Mouse (Mus musculus): Measurements from ENCODE around the gene Olfr54.
"Not testable (repeated sequence)": the region's sequence is repeated elsewhere in the genome, so short reads cannot be mapped to it uniquely, and the experiment has no call there.

Olfr54 gene

DNA sequence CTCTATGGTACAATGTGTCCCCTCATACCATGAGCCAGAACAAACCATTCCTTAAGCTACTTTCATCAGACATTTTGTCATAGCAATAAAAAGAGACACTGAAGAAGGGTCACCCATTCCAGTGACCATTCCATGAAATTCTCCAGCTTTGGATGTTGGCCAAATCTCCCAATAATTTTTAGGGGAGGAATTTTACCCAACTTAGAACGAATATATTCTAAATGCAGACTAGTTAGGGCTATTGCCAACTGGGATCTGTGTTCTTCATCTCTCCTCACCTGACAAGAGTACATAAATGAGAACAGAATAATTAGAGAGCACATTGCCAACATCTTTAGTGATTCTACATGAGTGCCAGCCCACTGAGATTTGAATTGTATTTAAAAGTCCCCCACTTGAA is at the start of gene Olfr54:
TSS of gene Olfr54 (plus strand) at position 301 of the 400 bp plus-strand sequence.
- no peak for DNase-seq (ENCODE audit: extremely low spot score, low spot score)

DNA sequence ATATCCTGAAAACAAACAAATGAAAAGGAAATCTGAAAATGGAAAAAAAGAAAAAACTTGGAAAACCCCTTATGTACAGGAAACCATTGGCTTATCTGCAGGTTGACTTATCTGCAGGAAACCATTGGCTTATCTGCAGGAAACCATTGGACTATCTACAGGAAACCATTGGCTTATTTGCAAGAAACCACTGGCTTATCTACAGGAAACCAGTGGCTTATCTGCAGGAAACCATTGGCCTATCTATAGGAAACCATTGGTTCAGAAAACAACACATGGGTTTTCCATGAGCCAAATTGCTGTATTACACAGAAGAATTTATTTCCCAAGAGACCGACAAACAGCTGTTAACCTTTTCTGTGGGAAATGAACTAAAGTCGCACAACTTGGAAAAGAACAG is 49.1 kb upstream of the Olfr54 start:
- no peak for DNase-seq (ENCODE audit: extremely low spot score, low spot score)

GRCm38 (mm10) chr11:50966230-50966629 is 47.8 kb upstream of the Olfr54 start, which contains the start of gene Olfr1378:
TSS of gene Olfr1378 (plus strand) at chr11:50966530.
- DNase-seq (ENCODE audit: extremely low spot score, low spot score): no peak

DNA sequence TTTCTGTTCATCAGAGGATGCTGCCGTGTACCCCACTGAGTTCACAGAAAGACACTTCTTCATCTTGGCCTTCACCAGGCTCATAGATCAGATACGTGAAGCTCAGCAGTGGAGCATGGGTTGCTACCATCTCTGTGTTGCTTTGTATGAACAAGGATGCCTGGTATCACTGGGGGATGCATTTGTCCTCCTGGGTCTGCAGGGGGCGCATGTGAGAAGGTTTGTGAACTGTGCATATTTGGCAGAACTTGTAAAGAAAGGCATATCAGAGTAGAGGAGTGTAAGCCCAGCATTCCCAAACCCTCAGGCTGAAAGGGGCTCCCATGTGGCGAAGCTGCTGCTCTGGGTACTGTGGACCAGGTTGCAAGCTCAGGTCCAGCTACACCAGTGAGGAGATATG is 36.8 kb upstream of the Olfr54 start:
- DNase-seq (ENCODE audit: extremely low spot score, low spot score): no peak

DNA sequence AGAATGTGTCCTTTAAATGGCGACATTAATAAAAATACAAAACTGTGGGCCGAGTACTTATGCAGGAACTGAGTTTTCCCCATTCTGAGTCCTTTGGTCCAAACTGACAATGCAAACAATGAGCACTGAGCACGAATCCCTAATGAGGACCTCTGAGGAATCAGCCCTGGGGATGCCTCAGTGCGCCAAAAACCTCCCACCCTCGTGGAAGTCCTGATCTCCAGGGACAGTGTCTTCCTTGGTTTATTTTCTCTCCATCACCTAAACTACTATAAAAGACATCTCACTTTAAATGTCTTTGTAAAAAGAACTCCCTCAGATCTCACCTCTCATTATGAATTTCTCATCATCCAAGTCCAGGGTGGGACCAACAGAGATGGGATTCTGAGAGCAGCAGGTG is 32.4 kb upstream of the Olfr54 start, which contains the start of gene Olfr1377:
TSS of gene Olfr1377 (plus strand) at position 301 of the 400 bp plus-strand sequence.
- no peak for DNase-seq (ENCODE audit: extremely low spot score, low spot score)

GRCm38 (mm10) chr11:51003296-51003695 is 10.7 kb upstream of the Olfr54 start, which contains the start of gene Olfr51:
TSS of gene Olfr51 (plus strand) at chr11:51003596.
- no peak for DNase-seq (ENCODE audit: extremely low spot score, low spot score)

DNA sequence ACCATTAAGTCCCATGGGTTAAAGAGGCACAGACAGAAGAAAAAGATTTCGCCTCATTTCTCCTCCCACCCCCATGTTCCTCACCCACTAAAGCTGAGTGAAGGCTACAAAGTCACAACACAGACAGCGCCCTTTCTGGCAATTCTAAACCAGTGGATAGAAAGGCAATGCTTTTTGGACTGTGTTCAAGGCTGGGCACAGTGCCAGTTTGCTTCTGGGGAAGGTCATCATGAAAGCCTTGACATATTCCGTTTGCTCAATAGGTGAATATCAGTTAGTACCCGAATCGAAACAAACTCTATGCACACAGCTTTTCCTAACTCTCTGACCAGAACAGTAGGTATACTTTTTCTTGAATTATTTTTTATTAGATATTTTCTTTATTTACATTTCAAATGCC is 2.2 kb upstream of the Olfr54 start:
- no peak for DNase-seq (ENCODE audit: extremely low spot score, low spot score)

GRCm38 (mm10) chr11:51016341-51016740 is 2.3 kb downstream of the Olfr54 start:
- DNase-seq (ENCODE audit: extremely low spot score, low spot score): no peak

DNA sequence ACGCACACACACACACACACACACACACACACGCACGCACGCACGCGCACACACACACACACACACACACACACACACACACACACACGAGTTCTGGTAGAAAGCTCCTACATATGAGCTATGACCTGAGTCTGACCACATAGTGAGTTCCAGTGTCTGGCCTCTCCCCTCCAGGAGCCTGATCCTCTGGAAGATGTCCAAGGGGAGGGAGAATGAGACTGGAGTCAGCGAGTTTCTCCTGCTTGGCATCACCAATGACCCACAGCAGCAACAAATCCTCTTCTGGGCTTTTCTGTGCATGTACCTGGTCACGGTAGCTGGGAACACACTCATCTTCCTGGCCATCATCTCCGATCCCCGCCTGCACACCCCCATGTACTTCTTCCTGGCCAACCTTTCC is 12.8 kb downstream of the Olfr54 start:
- DNase-seq (ENCODE audit: extremely low spot score, low spot score): not testable (repeated sequence)

DNA sequence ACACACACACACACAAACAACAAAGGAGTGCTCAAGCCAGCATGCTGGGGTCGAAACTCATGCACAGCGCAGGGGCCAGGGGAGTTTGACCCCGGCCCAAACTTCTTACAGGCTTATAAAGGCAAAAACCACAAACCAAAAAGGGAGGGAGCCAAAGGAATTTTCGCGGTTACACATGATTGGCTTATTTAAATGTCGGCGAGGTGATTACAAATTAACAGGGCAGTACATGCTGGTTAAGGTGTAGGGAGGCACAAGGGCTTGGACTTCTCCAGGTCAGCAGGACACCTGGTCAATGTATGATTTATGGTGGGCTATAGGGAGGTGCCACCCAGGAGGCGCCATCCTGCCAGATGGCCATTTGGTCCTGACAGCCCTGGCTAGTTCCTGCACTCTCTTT is 15.3 kb downstream of the Olfr54 start:
- not testable (repeated sequence) for DNase-seq (ENCODE audit: extremely low spot score, low spot score)

- no peak for DNase-seq (ENCODE audit: extremely low spot score, low spot score)
Measured at GRCm38 (mm10) chr11:51030225-51030624, 16.2 kb downstream of the Olfr54 start.

GRCm38 (mm10) chr11:51032851-51033250 is 18.8 kb downstream of the Olfr54 start:
- peak; percentile 33 for DNase-seq (ENCODE audit: extremely low spot score, low spot score)

DNA sequence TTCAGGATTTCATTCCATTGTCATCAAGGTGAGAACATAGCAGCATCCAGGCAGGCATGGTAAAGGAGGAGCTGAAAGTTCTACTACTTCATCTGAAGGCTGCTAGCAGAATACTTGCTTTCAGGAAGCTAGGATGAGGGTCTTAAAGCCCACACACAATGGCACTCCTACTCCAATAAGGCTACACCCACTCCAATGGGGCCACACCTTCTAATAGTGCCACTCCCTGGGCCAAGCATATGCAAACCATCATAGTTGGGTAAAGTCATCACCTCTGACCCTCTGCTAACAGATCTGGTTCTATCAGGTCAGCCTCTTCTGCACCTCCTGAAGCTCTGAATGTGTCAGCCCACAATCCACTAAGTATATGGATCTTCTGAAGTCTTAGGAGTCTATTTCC is 20.1 kb downstream of the Olfr54 start:
- not testable (repeated sequence) for DNase-seq (ENCODE audit: extremely low spot score, low spot score)

DNA sequence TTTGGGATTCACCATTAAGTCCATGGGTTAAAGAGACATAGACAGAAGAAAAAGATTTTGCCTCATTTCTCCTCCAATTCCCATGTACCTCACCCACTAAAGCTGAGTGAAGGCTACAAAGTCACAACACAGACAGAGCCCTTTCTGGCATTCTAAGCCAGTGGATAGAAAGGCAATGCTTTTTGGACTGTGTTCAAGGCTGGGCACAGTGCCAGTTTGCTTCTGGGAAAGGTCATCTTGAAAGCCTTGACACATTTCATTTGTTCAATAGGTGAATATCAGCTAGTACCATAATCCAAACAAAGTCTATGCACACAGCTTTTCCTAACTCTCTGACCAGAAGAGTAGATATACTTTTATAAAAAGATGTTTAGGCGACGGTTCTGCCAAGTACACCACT is 21.9 kb downstream of the Olfr54 start:
- no peak for DNase-seq (ENCODE audit: extremely low spot score, low spot score)

GRCm38 (mm10) chr11:51044776-51045175 is 30.7 kb downstream of the Olfr54 start:
- not testable (repeated sequence) for DNase-seq (ENCODE audit: extremely low spot score, low spot score)

- not testable (repeated sequence) for DNase-seq (ENCODE audit: extremely low spot score, low spot score)
Measured at GRCm38 (mm10) chr11:51047809-51048208, 33.8 kb downstream of the Olfr54 start, which contains the start of gene Olfr1375. TSS of gene Olfr1375 (plus strand) at chr11:51048109.

DNA sequence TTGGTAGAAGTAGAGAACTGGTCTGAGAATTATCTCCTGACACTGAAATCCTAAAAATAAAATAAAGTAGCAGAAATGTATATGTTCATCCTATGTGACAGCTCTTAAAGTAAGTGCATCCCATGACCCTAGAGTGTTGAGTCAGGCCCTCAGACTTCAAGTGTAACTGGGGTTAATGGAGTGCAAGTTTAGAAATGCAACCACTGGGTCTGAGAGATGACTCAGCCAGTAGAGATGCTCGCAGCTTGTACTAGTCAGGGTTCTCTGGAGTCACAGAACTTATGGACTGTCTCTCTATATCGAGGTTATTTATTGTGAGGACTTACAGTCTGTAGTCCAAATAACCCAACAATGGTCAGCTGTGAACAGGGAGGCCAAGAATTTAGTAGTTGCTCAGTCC is 37.6 kb downstream of the Olfr54 start:
- no peak for DNase-seq (ENCODE audit: extremely low spot score, low spot score)

GRCm38 (mm10) chr11:51053230-51053629 is 39.2 kb downstream of the Olfr54 start:
- no peak for DNase-seq (ENCODE audit: extremely low spot score, low spot score)

GRCm38 (mm10) chr11:51059151-51059571 is 45.1 kb downstream of the Olfr54 start, which contains the start of gene Zfp354a:
TSS of gene Zfp354a (plus strand) at chr11:51059257.
- peak; percentile 90 for DNase-seq (ENCODE audit: extremely low spot score, low spot score)

DNA sequence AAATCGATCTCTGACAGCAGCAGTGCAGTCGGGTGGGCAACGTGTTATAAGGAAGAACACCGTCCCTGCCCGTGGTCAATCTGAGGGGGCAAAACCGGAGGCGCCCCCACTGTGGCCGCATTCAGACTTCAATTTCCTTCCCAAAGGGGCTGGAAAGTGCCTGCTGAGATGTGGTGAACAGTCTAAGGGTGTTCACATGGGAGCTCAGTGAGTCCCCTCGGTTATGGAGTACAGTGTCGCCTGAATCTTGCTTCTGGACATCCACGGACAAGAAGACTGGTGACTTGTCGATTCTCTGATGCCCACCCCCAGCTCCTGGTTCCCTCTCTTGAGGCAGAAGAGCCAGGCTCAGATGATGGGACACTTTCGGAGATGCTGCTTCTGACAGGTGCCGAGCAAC is 45.6 kb downstream of the Olfr54 start:
- no peak for DNase-seq (ENCODE audit: extremely low spot score, low spot score)

GRCm38 (mm10) chr11:51060981-51061380 is 46.9 kb downstream of the Olfr54 start:
- DNase-seq (ENCODE audit: extremely low spot score, low spot score): no peak

DNA sequence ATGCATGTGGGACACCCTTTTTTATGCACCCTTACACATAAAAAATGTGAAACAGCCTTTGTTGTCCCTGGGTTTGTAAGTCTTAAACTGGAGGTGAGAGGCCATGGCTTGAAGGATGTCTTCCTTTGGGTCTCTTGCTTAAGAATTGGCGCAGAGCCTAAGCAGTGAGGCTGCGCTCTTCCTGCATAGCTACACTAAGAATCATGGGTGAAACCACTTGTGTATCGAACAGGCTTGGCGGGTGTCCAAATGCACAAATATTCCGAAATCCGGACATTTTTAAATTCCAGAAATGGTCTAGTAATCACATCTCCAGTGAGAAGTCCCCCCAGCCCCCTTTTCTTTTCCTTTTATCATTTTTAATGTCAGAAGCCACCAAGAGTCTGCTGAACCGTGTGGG is 49.2 kb downstream of the Olfr54 start:
- no peak for DNase-seq (ENCODE audit: extremely low spot score, low spot score)

- no peak for DNase-seq (ENCODE audit: extremely low spot score, low spot score)
Measured at GRCm38 (mm10) chr11:51063841-51064240, 49.8 kb downstream of the Olfr54 start.

Measured in neural tube, embryonic 10.5 days (tissue).